Mouse (Mus musculus) brain, embryonic 18.5 days (tissue): ENCODE measurements around the gene Lce1j.
"Not testable (repeated sequence)": the region's sequence is repeated elsewhere in the genome, so short reads cannot be mapped to it uniquely, and the experiment has no call there.

ENCODE experiments used
- DNase-seq: peaks from one replicate; pipeline ENCODE4 v3.0.0-alpha.2; 2012; ENCODE audit warnings: low read depth, low spot score

Gene Lce1j

DNA sequence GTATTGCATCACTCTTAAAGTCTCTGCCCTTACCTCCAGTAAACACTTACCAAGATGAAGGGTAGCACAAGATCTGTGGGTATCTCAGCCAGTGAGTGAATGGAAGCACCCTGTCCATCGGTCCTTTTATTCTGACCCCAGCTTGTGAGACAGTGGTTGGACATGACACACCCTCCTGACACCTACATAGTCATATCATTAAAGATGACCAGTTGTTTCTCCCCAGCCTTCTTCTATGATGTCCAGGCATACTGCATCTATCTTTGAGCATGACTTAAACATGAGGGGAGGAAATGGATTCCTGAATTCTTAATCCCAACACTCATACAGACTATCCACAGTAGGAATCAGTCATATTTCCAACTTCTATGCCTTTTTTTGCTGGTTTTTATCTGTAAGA, at the start of gene Lce1j:
Lce1j (minus strand) TSS at position 101 of the 400 bp plus-strand sequence.
- DNase-seq = no peak

DNA sequence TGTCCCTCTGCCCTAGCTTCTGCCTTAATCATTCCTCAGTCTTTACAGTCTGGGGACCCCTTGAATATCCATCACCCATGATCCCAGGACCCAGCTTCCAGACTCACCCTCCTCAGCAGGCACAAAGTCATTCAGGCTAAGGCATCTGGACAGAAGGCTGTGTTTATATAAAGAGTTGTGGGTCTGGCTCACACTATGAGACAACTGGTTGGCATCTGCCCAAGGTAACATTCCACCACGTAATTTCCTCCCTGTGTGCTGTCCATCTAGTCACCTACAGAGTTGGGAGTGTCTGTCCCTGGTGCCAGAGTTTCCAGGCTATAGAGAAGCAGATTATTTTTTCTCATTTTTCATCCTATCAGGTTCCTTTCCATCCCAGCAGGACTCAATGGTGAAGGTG, 36.8 kb upstream of the Lce1j start, which contains the start of gene Kprp:
Kprp (minus strand) TSS at position 140 of the 400 bp plus-strand sequence.
- no peak for DNase-seq

DNA sequence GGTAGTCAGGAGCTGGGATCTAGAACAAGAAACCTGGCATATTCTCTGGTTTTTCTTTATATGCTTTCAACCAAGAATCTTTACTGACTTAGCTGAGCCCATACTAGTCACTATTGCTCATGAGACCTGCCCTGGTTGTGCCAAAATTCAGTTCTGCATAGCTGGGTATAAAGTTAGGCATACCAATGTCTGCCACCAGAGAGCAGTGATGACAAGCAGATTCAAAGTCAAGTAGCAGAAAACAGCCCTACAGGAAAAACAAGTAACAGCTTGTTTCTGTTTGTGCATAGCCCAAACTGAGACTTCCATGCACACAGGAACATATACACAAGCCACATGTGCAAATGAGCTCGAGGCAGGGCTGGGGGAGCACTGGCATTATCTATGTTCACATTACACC, 35.5 kb upstream of the Lce1j start:
- DNase-seq = no peak

DNA sequence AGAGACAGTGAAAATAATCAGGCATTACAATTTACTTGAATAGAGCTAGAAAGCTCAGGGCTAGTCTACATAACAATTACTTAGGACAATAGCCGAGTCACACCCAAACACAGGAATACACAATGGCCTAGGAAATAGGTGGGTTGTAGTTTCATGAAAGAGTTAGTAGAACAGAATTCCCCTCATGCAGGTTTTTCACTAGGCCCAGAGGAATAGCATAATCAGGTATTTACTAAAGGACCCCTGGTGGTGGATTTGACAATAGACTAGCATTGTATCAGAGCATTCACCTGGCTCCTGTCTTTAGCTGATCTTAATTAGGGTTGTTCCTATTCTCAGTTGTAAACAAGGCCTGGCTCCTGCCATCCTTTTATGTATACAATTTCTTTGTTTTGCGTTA, 25.7 kb upstream of the Lce1j start:
- DNase-seq = not testable (repeated sequence)

DNA sequence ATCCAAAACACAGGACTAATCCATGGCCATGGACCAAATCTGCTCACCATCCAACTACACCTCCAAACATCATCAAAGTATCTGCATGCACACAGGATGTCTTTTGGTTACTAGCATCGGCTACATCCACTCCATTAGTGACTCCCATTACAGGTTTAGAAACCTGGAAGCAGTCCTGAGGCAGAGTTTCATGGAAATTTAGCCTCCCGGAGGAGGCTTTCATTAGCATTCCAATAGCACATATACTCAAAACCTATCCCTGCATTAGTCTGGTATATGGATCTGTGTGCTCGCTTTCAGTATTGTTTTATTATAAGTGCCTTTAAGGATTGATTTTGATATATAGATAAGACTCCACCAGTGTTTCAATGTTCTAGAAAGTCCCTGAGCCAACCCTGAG, 25.3 kb upstream of the Lce1j start:
- DNase-seq = no peak

DNA sequence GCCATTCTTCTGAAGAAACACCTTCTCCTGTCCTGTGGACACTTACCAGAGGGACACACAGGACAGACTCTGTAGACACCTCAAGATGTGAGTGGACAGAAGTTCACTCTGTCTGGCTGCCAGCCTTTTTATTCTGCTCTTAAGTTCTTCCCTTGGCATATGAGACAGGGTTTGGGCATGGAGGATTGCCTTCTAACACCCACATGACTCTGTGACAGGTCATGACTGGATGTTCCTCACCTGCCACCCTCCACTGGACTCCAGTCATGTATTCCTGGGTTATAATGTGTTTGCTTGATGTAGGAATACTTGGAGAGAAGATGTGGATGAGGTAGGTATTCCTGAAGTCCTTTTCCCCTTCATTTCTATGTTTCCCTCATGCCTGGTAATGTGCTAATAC, 17.5 kb upstream of the Lce1j start, which contains the start of gene Lce1k:
Lce1k (minus strand) TSS at position 101 of the 400 bp plus-strand sequence.
- no peak for DNase-seq

DNA sequence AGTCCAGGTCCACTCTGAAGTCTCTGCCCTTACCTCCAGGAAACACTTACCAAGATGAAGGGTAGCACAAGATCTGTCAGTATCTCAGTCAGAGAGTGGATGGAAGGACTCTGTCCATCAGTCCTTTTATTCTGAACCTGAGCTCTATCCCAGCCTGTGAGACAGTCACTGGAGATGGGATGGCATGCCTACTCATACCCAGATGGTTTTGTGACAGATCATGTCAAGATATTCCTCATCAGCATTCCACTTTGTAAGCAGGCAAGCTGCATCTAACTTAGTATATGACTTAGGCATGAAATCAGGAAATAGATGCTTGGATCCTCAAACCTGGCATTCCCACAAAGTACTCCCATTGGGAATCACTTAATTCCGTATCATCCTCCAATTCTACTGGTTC, 11.5 kb downstream of the Lce1j start, which contains the start of gene Lce1i:
Lce1i (minus strand) TSS at position 101 of the 400 bp plus-strand sequence.
- no peak for DNase-seq

DNA sequence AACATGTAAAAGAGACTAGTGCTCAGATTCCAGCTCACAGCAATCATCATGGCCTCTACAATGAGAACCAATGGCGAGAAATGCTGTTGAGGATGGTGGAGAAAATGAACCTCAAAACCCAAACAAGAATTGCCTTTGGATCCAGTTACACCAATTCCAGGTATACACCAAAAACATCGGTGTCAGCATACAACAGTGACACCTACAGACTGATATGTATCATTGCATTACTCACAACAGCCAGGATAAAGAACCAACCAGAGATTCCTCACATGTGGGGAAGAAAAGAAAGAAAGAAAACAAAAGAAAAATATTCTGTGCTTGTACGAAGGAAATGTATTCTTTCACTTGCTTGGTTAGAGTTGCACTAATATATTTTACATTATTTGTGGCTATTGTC, 18.7 kb downstream of the Lce1j start:
- DNase-seq = no peak

DNA sequence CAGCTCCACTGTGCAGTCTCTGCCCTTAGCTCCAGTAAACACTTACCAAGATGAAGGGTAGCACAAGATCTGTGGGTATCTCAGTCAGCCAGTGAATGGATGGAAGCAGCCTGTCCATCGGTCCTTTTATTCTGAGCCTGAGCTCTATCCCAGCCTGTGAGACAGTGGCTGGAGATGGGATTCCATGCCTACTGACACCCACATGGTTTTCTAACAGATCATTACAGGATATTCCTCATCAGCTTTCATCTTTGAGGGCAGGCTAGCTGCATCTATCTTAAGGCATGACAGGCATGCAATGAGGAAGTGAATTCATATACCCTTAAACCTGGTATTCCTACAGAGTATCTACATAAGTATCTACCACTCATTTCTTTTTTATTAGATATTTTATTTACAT, 25.3 kb downstream of the Lce1j start, which contains the start of gene Lce1h:
Lce1h (minus strand) TSS at position 101 of the 400 bp plus-strand sequence.
- no peak for DNase-seq

DNA sequence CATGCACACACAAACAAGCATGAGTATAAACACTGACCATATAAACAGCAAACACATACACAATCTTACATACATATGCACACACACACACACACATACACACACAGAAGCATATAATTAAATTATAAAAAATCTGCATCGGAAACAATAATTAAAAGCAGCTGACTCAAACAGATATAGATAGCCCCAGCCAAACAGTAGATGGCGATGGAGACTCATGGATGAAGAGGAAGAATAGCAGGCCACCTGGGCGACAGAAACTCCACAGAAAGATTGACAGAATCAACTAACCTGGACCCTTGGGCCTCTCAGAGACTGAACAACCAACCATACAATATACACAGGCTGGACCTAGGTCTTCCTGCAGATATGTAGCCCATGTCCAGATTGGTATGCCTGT, 37.1 kb downstream of the Lce1j start:
- no peak for DNase-seq

DNA sequence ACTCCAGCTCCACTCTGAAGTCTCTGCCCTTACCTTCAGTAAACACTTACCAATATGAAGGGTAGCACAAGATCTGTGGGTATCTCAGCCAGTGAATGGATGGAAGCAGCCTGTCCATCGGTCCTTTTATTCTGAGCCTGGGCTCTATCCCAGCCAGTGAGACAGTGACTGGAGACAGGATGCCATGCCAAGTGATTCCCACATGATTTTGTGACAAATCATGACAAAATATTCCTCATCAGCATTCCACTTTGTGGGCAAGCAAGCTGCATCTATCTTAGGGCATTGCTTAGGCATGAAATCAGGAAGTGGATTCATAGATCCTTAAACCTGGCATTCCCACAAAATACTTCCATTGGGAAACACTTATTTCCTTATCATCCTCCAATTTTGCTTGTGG, 38.1 kb downstream of the Lce1j start, which contains the start of gene Lce1g:
Lce1g (minus strand) TSS at position 101 of the 400 bp plus-strand sequence.
- DNase-seq = no peak

DNA sequence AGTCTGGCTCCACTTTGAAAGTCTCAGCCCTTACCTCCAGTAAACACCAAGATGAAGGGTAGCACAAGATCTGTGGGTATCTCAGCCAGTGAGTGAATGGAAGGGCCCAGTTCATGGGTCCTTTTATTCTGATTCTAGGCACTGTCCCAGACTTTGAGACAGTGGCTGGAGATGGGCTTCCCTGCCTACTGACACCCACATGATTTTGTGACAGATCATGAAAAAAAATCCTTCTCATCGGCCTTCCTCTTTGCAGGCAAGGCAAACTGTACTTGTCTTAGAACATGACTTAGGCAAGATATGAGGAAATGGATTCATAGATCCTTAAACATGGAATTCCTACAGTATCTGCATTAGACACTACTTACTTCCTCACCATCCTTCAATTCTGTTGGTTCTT, 51.3 kb downstream of the Lce1j start, which contains the start of gene Gm38119:
Gm38119 (minus strand) TSS at position 101 of the 400 bp plus-strand sequence.
- no peak for DNase-seq
